Mouse (Mus musculus) lung, adult 18-20 months (tissue): ENCODE measurements around the gene Gm37240.
"Not testable (repeated sequence)": the region's sequence is repeated elsewhere in the genome, so short reads cannot be mapped to it uniquely, and the experiment has no call there.

Experiments used
- DNase-seq, 2 experiments: peaks; one replicate each; pipeline ENCODE4 v3.0.0; 2022; ENCODE audit warnings: mixed read lengths in 2 of 2

Gm37240 gene

GRCm38 (mm10) chr3:84927901-84928300 is 959.4 kb downstream of the Gm37240 start:
- DNase-seq: no peak

- no peak for DNase-seq
These were observed 960.0 kb downstream of the Gm37240 start for GRCm38 (mm10) chr3:84927168-84927794.

GRCm38 (mm10) chr3:84926140-84926539 is 961.2 kb downstream of the Gm37240 start:
- DNase-seq: no peak

- no peak for DNase-seq
These were observed 962.1 kb downstream of the Gm37240 start for GRCm38 (mm10) chr3:84925229-84925628.

- DNase-seq: no peak
These were observed 963.6 kb downstream of the Gm37240 start for GRCm38 (mm10) chr3:84923670-84924069.

GRCm38 (mm10) chr3:84923256-84923655 is 964.1 kb downstream of the Gm37240 start:
- peak in 1 of 2 experiments; percentile 18 for DNase-seq

GRCm38 (mm10) chr3:84921704-84922420 is 965.5 kb downstream of the Gm37240 start:
- DNase-seq: peak; percentile 12 to 37

GRCm38 (mm10) chr3:84917903-84918679 is 969.2 kb downstream of the Gm37240 start:
- DNase-seq: no peak

GRCm38 (mm10) chr3:84914284-84914683 is 973.0 kb downstream of the Gm37240 start:
- DNase-seq: no peak

GRCm38 (mm10) chr3:84906528-84906927 is 980.8 kb downstream of the Gm37240 start:
- peak in 1 of 2 experiments; percentile 29 for DNase-seq

GRCm38 (mm10) chr3:84897952-84898351 is 989.4 kb downstream of the Gm37240 start:
- DNase-seq: no peak

- DNase-seq: no peak
These were observed 996.3 kb downstream of the Gm37240 start for GRCm38 (mm10) chr3:84890983-84891382.

GRCm38 (mm10) chr3:84889648-84890047 is 997.7 kb downstream of the Gm37240 start:
- DNase-seq: peak; percentile 14 to 53

- DNase-seq: peak; percentile 80 to 85
These were observed 1003.4 kb downstream of the Gm37240 start for GRCm38 (mm10) chr3:84883817-84884483.

- DNase-seq: peak; percentile 63 to 69
These were observed 1011.1 kb downstream of the Gm37240 start for GRCm38 (mm10) chr3:84876211-84876610.

GRCm38 (mm10) chr3:84875306-84875705 is 1012.0 kb downstream of the Gm37240 start:
- DNase-seq: peak; percentile 43 to 50

- no peak for DNase-seq
These were observed 1017.2 kb downstream of the Gm37240 start for GRCm38 (mm10) chr3:84870126-84870525.

- DNase-seq: no peak
These were observed 1019.3 kb downstream of the Gm37240 start for GRCm38 (mm10) chr3:84867991-84868390.

- DNase-seq: no peak
These were observed 1019.8 kb downstream of the Gm37240 start for GRCm38 (mm10) chr3:84867434-84867975.

GRCm38 (mm10) chr3:84866866-84867265 is 1020.5 kb downstream of the Gm37240 start:
- DNase-seq: peak in 1 of 2 experiments; percentile 35

- no peak for DNase-seq
These were observed 1021.6 kb downstream of the Gm37240 start for GRCm38 (mm10) chr3:84865684-84866083.

- not testable (repeated sequence) for DNase-seq
These were observed 1025.5 kb downstream of the Gm37240 start for GRCm38 (mm10) chr3:84861817-84862216.

GRCm38 (mm10) chr3:84860669-84861068 is 1026.6 kb downstream of the Gm37240 start:
- DNase-seq: no peak
